Mouse (Mus musculus) regulatory T cell (primary cell): ENCODE measurements at regions not wholly inside any gene's neighbourhood (a gene's known extent, or its start where the extent isn't known, plus 50 kb on each side); places are given as distances from the start of the nearest gene placed in this dataset.

Source experiments
- in situ Hi-C: fragments of 300-600 bp; cut with MboI, MseI; formaldehyde crosslinking; loops from one replicate; pipeline ENCODE4 v1.15.1; 2025; ENCODE audit warnings: high pct_unique_total_duplicates

GRCm38 (mm10) chr19:21913005-21913670 is 135.0 kb downstream of the Cemip2 start:
- in situ Hi-C loops: no loop called here

- in situ Hi-C loops: no loop called here
These were observed 135.8 kb downstream of the Cemip2 start for GRCm38 (mm10) chr19:21913748-21914611.

GRCm38 (mm10) chr19:21914658-21915057 is 136.5 kb downstream of the Cemip2 start:
- in situ Hi-C loops: loop anchor here (5.0 kb wide), 1 partner anchor 52 kb away; no protein-coding TSS in a partner anchor

GRCm38 (mm10) chr19:21918113-21918512 is 140.0 kb downstream of the Cemip2 start:
- in situ Hi-C loops: loop anchor here (5.0 kb wide), 1 partner anchor 56 kb away; no protein-coding TSS in a partner anchor

- in situ Hi-C loops: loop anchor here (5.0 kb wide), 1 partner anchor 57 kb away; no protein-coding TSS in a partner anchor
These were observed 140.9 kb downstream of the Cemip2 start for GRCm38 (mm10) chr19:21919074-21919473.

GRCm38 (mm10) chr19:21940114-21940513 is 162.0 kb downstream of the Cemip2 start:
- in situ Hi-C loops: no loop called here

GRCm38 (mm10) chr19:21941720-21942119 is 163.6 kb downstream of the Cemip2 start:
- in situ Hi-C loops: no loop called here

- in situ Hi-C loops: no loop called here
These were observed 164.1 kb downstream of the Cemip2 start for GRCm38 (mm10) chr19:21942286-21942685.

- in situ Hi-C loops: no loop called here
These were observed 165.3 kb downstream of the Cemip2 start for GRCm38 (mm10) chr19:21943407-21943806.

- in situ Hi-C loops: no loop called here
These were observed 168.2 kb downstream of the Cemip2 start for GRCm38 (mm10) chr19:21946262-21946922.

GRCm38 (mm10) chr19:21948030-21948429 is 169.9 kb downstream of the Cemip2 start:
- in situ Hi-C loops: no loop called here

GRCm38 (mm10) chr19:21962635-21963034 is 176.2 kb upstream of the Trpm3 start:
- in situ Hi-C loops: no loop called here

- in situ Hi-C loops: no loop called here
These were observed 149.0 kb upstream of the Trpm3 start for GRCm38 (mm10) chr19:21989857-21990256.

GRCm38 (mm10) chr19:21990970-21991369 is 147.9 kb upstream of the Trpm3 start:
- in situ Hi-C loops: no loop called here

- in situ Hi-C loops: no loop called here
These were observed 147.4 kb upstream of the Trpm3 start for GRCm38 (mm10) chr19:21991413-21991812.

GRCm38 (mm10) chr19:21999621-22000020 is 139.2 kb upstream of the Trpm3 start:
- in situ Hi-C loops: no loop called here

GRCm38 (mm10) chr19:22008053-22008935 is 130.6 kb upstream of the Trpm3 start:
- in situ Hi-C loops: no loop called here

- in situ Hi-C loops: no loop called here
These were observed 128.6 kb upstream of the Trpm3 start for GRCm38 (mm10) chr19:22010239-22010638.

GRCm38 (mm10) chr19:22015854-22016610 is 122.8 kb upstream of the Trpm3 start:
- in situ Hi-C loops: no loop called here

GRCm38 (mm10) chr19:22017425-22017824 is 121.4 kb upstream of the Trpm3 start:
- in situ Hi-C loops: no loop called here
